Mouse (Mus musculus) hindbrain, embryonic 11.5 days (tissue): ENCODE results near the gene Gm36864. TPM values are rescaled to one million over a fixed set of nuclear protein-coding genes. Genes with fewer than 3 reads are reported as not detected.
"Not testable (repeated sequence)": the region's sequence is repeated elsewhere in the genome, so short reads cannot be mapped to it uniquely, and the experiment has no call there.

Experiments
- ATAC-seq: fragments of 200-750 bp; cut with Nextera tagmentation; 2 replicates; pipeline ENCODE4 v1.8.0; 2017; ENCODE audit warnings: mild to moderate bottlenecking, moderate TSS enrichment, moderate library complexity; ENCODE audit not compliant: low FRiP score
- DNase-seq: peaks from one replicate; pipeline ENCODE4 v3.0.0-alpha.2; 2015; ENCODE audit warnings: low spot score
- H3K27ac ChIP-seq: fragments of 300-500 bp; sonication (generic); 2 replicates; pipeline ENCODE4 v1.5.1; 2014; ENCODE audit warnings: mild to moderate bottlenecking, low read depth, low read length
- H3K27me3 ChIP-seq: fragments of 300-500 bp; sonication (generic); 2 replicates; pipeline ENCODE4 v1.6.1; 2014; ENCODE audit warnings: mild to moderate bottlenecking, low read length, moderate library complexity, mixed read lengths; ENCODE audit not compliant: control insufficient read depth, insufficient read depth
- H3K36me3 ChIP-seq: fragments of 300-500 bp; sonication (generic); 2 replicates; pipeline ENCODE4 v1.6.1; 2014; ENCODE audit warnings: mild to moderate bottlenecking, low read length, moderate library complexity, mixed read lengths; ENCODE audit not compliant: control insufficient read depth, insufficient read depth
- H3K4me1 ChIP-seq: fragments of 300-500 bp; sonication (generic); replicated peaks from 2 replicates; pipeline ENCODE4 v1.6.1; 2014; ENCODE audit warnings: low read length, mixed read lengths; ENCODE audit not compliant: control insufficient read depth, insufficient read depth
- H3K4me2 ChIP-seq: fragments of 300-500 bp; sonication (generic); replicated peaks from 2 replicates; pipeline ENCODE4 v1.6.1; 2014; ENCODE audit warnings: mild to moderate bottlenecking, low read depth, low read length
- H3K4me3 ChIP-seq: fragments of 300-500 bp; sonication (generic); 2 replicates; pipeline ENCODE4 v1.5.1; 2014; ENCODE audit warnings: low read depth, low read length
- H3K9ac ChIP-seq: fragments of 300-500 bp; sonication (generic); 2 replicates; pipeline ENCODE4 v1.6.1; 2014; ENCODE audit warnings: low read depth, low read length
- H3K9me3 ChIP-seq: fragments of 300-500 bp; sonication (generic); 2 replicates; pipeline ENCODE4 v1.6.1; 2016; ENCODE audit warnings: low read length; ENCODE audit not compliant: control insufficient read depth
- WGBS: fragments of 180-500 bp; shearing (Covaris S2); extraction: QIAGEN DNeasy Blood & Tissue Kit; methylation state at CpG from one replicate; pipeline ENCODE4 v1.1.7; 2014; 5-methylcytosine and 5-hydroxymethylcytosine counted together
- polyA plus RNA-seq: library from polyadenylated mRNA; unstranded; fragments of >200 nt; fragmentation: Nextera tagmentation; extraction: Ambion mirVana; gene quantifications from 2 replicates; pipeline ENCODE4 v1.2.1, GENCODE M21; 2014

Gene Gm36864
- polyA plus RNA-seq, 1 experiment from 2014 or later = not detected

DNA sequence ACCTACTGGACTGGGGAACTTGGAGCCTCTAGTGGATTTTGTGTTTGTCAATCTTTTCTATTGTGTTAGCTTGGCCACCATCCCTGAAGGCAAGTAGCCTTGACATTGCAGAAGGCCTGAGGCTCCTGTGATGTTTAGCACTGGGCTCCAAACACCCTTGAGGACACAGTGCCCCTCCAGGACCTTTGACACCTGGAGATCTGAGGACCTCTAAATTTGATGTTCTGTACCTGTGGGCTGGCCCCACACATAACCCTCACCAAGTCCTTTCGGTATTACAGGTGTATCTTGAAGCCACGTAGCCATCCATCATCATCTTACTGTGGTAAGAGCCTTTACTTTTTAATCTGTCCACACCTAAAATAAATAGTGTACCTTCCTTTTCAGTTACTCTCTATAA lies 12.0 kb downstream of the Gm36864 start:
- H3K9ac ChIP-seq = peak overlapping the region; percentile 86
- no peaks in the 10 kb centered on the region for H3K27me3 ChIP-seq
- H3K4me2 ChIP-seq = peak overlapping the region; percentile 67
- peak overlapping the region; percentile 82 for H3K4me3 ChIP-seq
- DNase-seq (no peak), ATAC-seq (no peak)
- no peaks in the 10 kb centered on the region for H3K9me3 ChIP-seq
- H3K27ac ChIP-seq = no peak overlapping the region
- 96% methylated on average over 2 of the region's 2 CpGs for WGBS
- H3K4me1 ChIP-seq = peaks cover 4% of the 10 kb centered on the region; the same call in 1 of the 2 replicates
- peaks cover 17% of the 10 kb centered on the region for H3K36me3 ChIP-seq

DNA sequence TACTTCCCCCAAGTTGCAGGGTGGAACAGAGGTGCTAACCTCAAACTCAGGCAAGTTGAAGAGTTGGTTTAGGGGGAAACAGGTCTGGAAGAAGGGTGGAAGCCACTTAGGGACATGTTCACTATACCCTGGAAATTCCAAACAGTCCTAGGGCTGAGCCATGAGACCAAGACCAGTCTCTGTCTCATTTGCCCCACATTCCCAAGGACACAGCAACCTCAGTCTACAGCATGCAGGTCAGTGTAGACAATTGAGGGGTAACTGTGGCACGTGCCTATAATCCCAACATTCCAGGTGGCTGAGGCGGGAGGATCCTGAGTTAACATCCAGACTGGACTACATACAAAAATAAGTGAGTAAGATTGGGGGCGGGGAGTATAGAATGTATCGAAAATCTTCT lies 13.3 kb downstream of the Gm36864 start:
- Histone ChIP-seq H3K4me2 (no peak overlapping the region), H3K27ac (no peak overlapping the region), H3K9me3 (no peaks in the 10 kb centered on the region), H3K4me3 (no peak overlapping the region; the same call in 1 of the 2 replicates), H3K9ac (no peak overlapping the region), H3K36me3 (peaks cover 17% of the 10 kb centered on the region), H3K27me3 (no peaks in the 10 kb centered on the region), H3K4me1 (peaks cover 4% of the 10 kb centered on the region; the same call in 1 of the 2 replicates)
- ATAC-seq (no peak), DNase-seq (no peak)
- WGBS = 99% methylated on average over 4 of the region's 4 CpGs

DNA sequence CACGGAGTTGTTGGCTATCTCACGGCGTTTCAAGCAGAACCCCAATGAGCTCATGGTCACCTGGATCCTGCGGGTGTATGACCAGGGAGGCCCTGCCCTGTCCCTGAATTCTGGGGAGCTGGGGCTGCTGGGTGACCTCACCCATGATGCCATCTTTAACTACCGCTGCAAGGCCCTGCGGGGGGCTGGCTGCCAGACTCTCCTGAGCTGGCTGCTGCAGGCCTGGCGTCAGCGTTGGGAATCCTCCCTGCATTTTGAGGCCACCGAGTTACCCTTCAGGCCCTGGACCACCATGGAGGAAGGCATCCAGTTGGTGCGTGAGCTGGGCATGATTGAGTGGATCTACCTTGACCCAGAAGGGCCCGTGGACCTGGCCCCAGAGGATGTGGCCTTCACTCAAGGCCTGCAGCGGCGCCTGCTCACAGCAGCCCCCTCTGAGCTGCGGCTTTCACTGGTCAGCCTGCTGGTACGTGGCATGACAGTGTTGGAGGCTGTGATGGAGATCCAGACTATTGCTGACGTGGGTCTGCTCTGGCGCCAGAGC lies 14.8 kb downstream of the Gm36864 start:
- not testable (repeated sequence) for H3K4me3 ChIP-seq, H3K4me1 ChIP-seq, ATAC-seq, H3K27me3 ChIP-seq, H3K4me2 ChIP-seq, H3K9me3 ChIP-seq, DNase-seq, H3K27ac ChIP-seq, H3K9ac ChIP-seq
- WGBS = 96% methylated on average over 17 of the region's 17 CpGs
- H3K36me3 ChIP-seq = peaks cover 17% of the 10 kb centered on the region

DNA sequence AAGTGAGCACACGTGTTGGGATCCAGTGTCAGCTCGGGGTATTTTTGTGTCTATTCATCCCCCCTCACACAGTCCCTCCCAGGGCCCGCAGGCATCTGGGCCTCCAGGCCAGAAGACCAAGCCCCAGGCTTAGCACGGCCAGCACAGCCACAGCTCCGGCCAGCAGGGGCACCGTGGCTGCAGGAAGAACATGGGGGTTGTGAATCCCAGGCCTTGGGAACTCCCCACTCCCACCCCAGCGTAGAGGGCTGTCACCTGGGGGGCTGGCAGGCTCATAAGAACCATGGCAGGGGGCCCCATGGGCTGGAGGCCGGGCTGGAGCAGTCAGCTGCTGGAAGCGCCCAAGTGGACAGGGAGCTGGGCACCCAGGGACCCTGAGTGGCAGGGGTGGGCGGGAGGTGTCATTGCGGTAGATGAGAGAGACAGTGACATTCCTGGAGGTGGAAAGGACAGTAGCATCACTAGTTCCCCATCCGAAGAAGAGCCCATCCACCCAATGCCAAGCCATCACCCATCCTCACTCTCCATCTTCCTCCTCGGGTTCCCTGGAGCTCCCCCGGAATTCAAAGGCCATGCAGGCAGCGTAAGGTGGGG lies 17.1 kb downstream of the Gm36864 start:
- ATAC-seq = no peak
- 0 out of 2 replicates have a peak, but pooled peaks cover 2% of the 10 kb centered on the region for H3K4me1 ChIP-seq
- H3K4me3 ChIP-seq = no peak overlapping the region
- H3K27me3 ChIP-seq = no peaks in the 10 kb centered on the region
- no peaks in the 10 kb centered on the region for H3K9me3 ChIP-seq
- H3K9ac ChIP-seq = no peak overlapping the region
- H3K27ac ChIP-seq = no peak overlapping the region
- 70% methylated on average over 15 of the region's 15 CpGs for WGBS
- peaks cover 17% of the 10 kb centered on the region for H3K36me3 ChIP-seq
- H3K4me2 ChIP-seq = no peak overlapping the region
- DNase-seq = no peak

DNA sequence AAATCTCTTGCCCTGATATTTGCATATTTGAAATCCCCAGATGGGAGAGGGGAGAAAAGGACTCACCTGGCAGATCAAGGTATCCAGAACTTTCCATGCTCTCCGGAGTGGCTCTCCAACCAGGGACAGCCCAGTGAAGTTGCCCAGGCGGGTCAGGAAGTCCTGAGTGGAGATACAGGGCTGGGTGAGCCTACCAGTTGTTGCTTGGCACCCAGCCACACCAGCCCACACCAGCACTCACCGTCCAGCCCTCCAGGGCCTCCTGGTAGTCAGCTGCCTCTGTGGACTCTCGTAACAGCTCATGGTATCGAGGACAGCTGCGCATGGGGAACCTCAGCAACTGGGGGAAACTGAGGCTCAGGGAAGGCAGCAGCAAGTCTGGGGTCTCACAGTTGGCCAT lies 19.0 kb downstream of the Gm36864 start:
- no peaks in the 10 kb centered on the region for H3K4me1 ChIP-seq
- H3K4me3 ChIP-seq = no peak overlapping the region
- DNase-seq (no peak), ATAC-seq (no peak)
- H3K27ac ChIP-seq = no peak overlapping the region
- H3K4me2 ChIP-seq = no peak overlapping the region
- H3K27me3 ChIP-seq = no peaks in the 10 kb centered on the region
- 82% methylated on average over 6 of the region's 6 CpGs for WGBS
- peaks cover 7% of the 10 kb centered on the region for H3K36me3 ChIP-seq
- no peak overlapping the region for H3K9ac ChIP-seq
- no peaks in the 10 kb centered on the region for H3K9me3 ChIP-seq

DNA sequence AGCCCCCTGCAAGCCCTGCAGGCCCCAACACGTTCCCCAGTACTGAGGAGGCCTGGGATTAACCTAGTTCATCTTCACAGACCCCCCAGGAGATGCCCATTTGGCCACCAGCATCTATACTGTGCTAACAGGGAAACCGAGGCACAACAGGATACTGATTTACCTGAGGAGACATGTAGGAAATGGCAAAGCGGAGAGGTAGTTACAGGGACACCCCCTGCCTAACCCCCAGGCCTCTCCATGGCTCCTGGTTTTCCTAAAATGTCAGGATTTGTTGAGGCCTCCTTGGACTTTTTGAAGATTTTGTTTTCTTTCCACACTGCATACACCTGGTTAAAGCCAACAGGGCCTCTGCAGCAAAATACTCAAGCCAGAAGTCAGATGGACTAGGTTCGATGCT lies 21.3 kb downstream of the Gm36864 start, which contains the start of gene Acp4:
Gene Acp4 (minus strand): TSS at position 101 of the 400 bp plus-strand sequence.
- no peak within 1 kb of the TSS for H3K4me2 ChIP-seq
- no peak within 1 kb of the TSS for H3K4me3 ChIP-seq
- H3K4me1 ChIP-seq = no peaks in the 10 kb centered on the region
- DNase-seq (no peak), ATAC-seq (no peak)
- no peak within 1 kb of the TSS for H3K9ac ChIP-seq
- no peaks in the 10 kb centered on the region for H3K9me3 ChIP-seq
- no peaks in the 10 kb centered on the region for H3K36me3 ChIP-seq
- no peak within 1 kb of the TSS for H3K27ac ChIP-seq
- 72% methylated on average over 4 of the region's 4 CpGs for WGBS
- no peaks in the 10 kb centered on the region; the same call in 1 of the 2 replicates for H3K27me3 ChIP-seq

DNA sequence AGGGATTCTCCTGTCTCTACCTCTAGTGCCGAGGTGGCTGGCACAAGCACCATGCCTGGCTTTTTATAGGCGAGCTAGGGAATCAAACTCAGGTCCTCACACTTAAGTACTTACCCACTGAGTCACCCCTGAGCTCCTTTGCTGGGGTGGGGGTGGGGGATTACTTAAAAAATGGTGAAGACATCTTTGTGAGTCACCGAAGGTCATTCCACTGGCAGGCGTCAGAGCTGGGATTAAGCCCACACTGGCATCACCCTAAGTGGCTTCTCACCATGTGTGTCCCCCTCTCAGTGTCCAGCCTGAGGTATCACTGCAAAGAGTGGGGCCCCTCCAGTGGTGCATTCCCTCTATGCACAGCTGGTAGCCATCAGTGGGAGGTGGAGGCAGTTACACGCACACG lies 24.4 kb downstream of the Gm36864 start:
- Histone ChIP-seq H3K36me3 (no peaks in the 10 kb centered on the region), H3K4me1 (no peaks in the 10 kb centered on the region), H3K9me3 (no peaks in the 10 kb centered on the region), H3K27ac (no peak overlapping the region), H3K27me3 (no peaks in the 10 kb centered on the region; the same call in 1 of the 2 replicates), H3K9ac (no peak overlapping the region), H3K4me2 (no peak overlapping the region), H3K4me3 (no peak overlapping the region)
- 73% methylated on average over 6 of the region's 6 CpGs for WGBS
- DNase-seq = no peak
- ATAC-seq = no peak

DNA sequence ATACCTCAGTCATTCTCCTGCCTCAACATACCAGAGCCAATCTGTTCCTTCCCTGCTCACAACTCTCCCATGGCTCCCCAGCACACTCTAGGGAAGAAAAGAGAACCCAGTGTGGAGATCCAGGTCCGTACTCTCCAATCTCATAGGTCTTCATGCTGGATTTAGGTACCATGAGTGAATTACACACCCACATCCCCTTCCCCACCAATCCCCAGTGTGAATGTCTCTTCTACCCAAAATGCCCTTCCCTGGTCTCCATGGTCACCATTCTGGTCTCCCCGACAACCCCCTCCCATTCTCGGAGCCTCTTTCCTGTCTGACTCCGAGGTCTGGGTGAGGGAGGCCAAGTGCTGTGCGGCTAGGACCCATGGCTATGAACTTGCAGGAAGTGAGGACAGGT lies 25.2 kb downstream of the Gm36864 start, which contains the start of gene Gm15517:
Gene Gm15517 (plus strand): TSS at position 301 of the 400 bp plus-strand sequence.
- Histone ChIP-seq H3K9ac (no peak within 1 kb of the TSS), H3K9me3 (no peaks in the 10 kb centered on the region), H3K36me3 (no peaks in the 10 kb centered on the region), H3K27me3 (no peaks in the 10 kb centered on the region; the same call in 1 of the 2 replicates), H3K27ac (no peak within 1 kb of the TSS), H3K4me3 (no peak within 1 kb of the TSS), H3K4me2 (no peak within 1 kb of the TSS), H3K4me1 (no peaks in the 10 kb centered on the region)
- ATAC-seq (no peak), DNase-seq (no peak)
- WGBS = 53% methylated on average over 5 of the region's 5 CpGs
